Mouse (Mus musculus) lung, postnatal 0 days (tissue): Measurements from ENCODE around the gene Nptx2. TPM values are rescaled to one million over a fixed set of nuclear protein-coding genes. Genes with fewer than 3 reads are reported as not detected.

Experiments
- ATAC-seq: fragments of 200-750 bp; cut with Nextera tagmentation; 2 replicates; pipeline ENCODE4 v1.8.0; 2017; ENCODE audit warnings: moderate library complexity
- DNase-seq: peaks from one replicate; pipeline ENCODE4 v3.0.0-alpha.2; 2016; ENCODE audit warnings: low spot score
- H3K27ac ChIP-seq: fragments of 300-500 bp; sonication (generic); 2 replicates; pipeline ENCODE4 v1.5.1; 2014; ENCODE audit warnings: antibody characterized with exemption, mild to moderate bottlenecking, low read length, mixed read lengths
- H3K27me3 ChIP-seq: fragments of 300-500 bp; sonication (generic); replicated peaks from 2 replicates; pipeline ENCODE4 v1.6.1; 2014; ENCODE audit warnings: low read length, mixed read lengths; ENCODE audit not compliant: insufficient read depth
- H3K36me3 ChIP-seq: fragments of 300-500 bp; sonication (generic); 2 replicates; pipeline ENCODE4 v1.6.1; 2014; ENCODE audit warnings: low read length, mixed read lengths; ENCODE audit not compliant: insufficient read depth
- H3K4me1 ChIP-seq: fragments of 300-500 bp; sonication (generic); 2 replicates; pipeline ENCODE4 v1.6.1; 2014; ENCODE audit warnings: antibody characterized with exemption, low read depth, low read length, mixed read lengths; ENCODE audit not compliant: insufficient read depth
- H3K4me2 ChIP-seq: fragments of 300-500 bp; sonication (generic); replicated peaks from 2 replicates; pipeline ENCODE4 v1.6.1; 2014; ENCODE audit warnings: low read depth, mild to moderate bottlenecking, low read length, moderate library complexity, mixed read lengths
- H3K4me3 ChIP-seq: fragments of 300-500 bp; sonication (generic); 2 replicates; pipeline ENCODE4 v1.5.1; 2014; ENCODE audit warnings: low read depth, low read length
- H3K9ac ChIP-seq: fragments of 300-500 bp; sonication (generic); replicated peaks from 2 replicates; pipeline ENCODE4 v1.6.1; 2014; ENCODE audit warnings: low read depth, mild to moderate bottlenecking
- H3K9me3 ChIP-seq: fragments of 300-500 bp; sonication (generic); 2 replicates; pipeline ENCODE4 v1.6.1; 2016; ENCODE audit warnings: low read length, mixed read lengths
- CTCF ChIP-seq: IDR thresholded peaks from 2 replicates; pipeline ENCODE4 v1.5.1; 2016; ENCODE audit warnings: antibody characterized with exemption, mild to moderate bottlenecking
- EP300 ChIP-seq: IDR thresholded peaks from 2 replicates; pipeline ENCODE4 v1.6.1; 2016; ENCODE audit warnings: antibody characterized with exemption, mild to moderate bottlenecking, control low read depth
- WGBS: fragments of 180-500 bp; shearing (Covaris S2); extraction: QIAGEN DNeasy Blood & Tissue Kit; methylation state at CpG from one replicate; pipeline ENCODE4 v1.1.7; 2014; 5-methylcytosine and 5-hydroxymethylcytosine counted together
- polyA plus RNA-seq: library from polyadenylated mRNA; unstranded; fragments of >200 nt; fragmentation: Nextera tagmentation; extraction: Ambion mirVana; gene quantifications from 2 replicates; pipeline ENCODE4 v1.2.1, GENCODE M21; 2015

Nptx2 gene
- polyA plus RNA-seq, 1 experiment from 2014 or later, result 0.10 TPM

DNA sequence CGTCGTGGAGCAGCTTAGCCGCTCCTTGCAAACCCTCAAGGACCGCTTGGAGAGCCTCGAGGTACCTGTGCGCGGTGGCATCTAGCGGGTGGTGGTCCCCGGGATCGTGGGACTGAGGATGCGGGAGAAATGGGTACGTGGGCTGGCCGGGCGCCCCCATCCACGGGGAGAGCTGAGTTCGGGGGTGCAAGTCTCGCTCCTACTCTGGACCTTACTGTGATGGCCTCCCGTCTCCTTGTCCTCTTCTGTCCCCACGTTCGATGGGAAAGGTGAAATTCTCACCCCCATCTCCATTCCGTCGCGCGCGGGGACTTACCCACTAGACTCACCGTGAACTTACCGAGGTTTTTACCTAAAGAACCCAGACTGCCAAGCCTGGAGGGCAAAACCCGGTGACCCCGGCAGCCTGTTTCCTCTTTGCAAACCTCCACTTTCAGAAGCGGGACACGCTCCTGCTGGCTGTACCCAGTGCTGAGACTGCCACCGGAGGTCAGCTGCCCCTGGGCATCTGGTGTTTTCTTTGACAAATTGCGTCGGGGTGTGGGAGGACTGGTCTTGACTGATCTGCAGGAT lies 807 bp downstream of the Nptx2 start:
- TF ChIP-seq CTCF (no peak), EP300 (no peak)

GRCm38 (mm10) chr5:144547333-144547878 lies 1.7 kb downstream of the Nptx2 start:
- no peak overlapping the region for H3K4me3 ChIP-seq
- peaks cover 29% of the 10 kb centered on the region for H3K27me3 ChIP-seq

More for the DNA sequence above, 807 bp downstream of the Nptx2 start:
- Histone ChIP-seq H3K27ac (no peak overlapping the region), H3K9ac (no peak overlapping the region), H3K27me3 (peaks cover 29% of the 10 kb centered on the region), H3K4me1 (no peaks in the 10 kb centered on the region), H3K36me3 (no peaks in the 10 kb centered on the region), H3K4me3 (no peak overlapping the region), H3K9me3 (no peaks in the 10 kb centered on the region), H3K4me2 (no peak overlapping the region)
- no peak for DNase-seq
- no peak for ATAC-seq
- 10% methylated on average over 33 of the region's 34 CpGs for whole genome bisulfite sequencing

GRCm38 (mm10) chr5:144548079-144548631 lies 2.5 kb downstream of the Nptx2 start:
- Histone ChIP-seq H3K36me3 (no peaks in the 10 kb centered on the region), H3K4me1 (no peaks in the 10 kb centered on the region), H3K4me2 (no peak overlapping the region), H3K9me3 (no peaks in the 10 kb centered on the region), H3K27ac (no peak overlapping the region), H3K9ac (no peak overlapping the region), H3K27me3 (peaks cover 29% of the 10 kb centered on the region), H3K4me3 (no peak overlapping the region)
- TF ChIP-seq EP300 (no peak), CTCF (no peak)
- peak; percentile 16 for DNase-seq
- WGBS, result 5% methylated on average over 21 of the region's 21 CpGs
- no peak for ATAC-seq

More at GRCm38 (mm10) chr5:144547333-144547878, 1.7 kb downstream of the Nptx2 start:
- ATAC-seq (no peak), DNase-seq (no peak)
- Histone ChIP-seq H3K4me2 (no peak overlapping the region), H3K36me3 (no peaks in the 10 kb centered on the region), H3K9me3 (no peaks in the 10 kb centered on the region), H3K27ac (no peak overlapping the region), H3K4me1 (no peaks in the 10 kb centered on the region), H3K9ac (no peak overlapping the region)
- no peak for TF ChIP-seq CTCF
- TF ChIP-seq EP300, result no peak
- 20% methylated on average over 9 of the region's 9 CpGs for WGBS

DNA sequence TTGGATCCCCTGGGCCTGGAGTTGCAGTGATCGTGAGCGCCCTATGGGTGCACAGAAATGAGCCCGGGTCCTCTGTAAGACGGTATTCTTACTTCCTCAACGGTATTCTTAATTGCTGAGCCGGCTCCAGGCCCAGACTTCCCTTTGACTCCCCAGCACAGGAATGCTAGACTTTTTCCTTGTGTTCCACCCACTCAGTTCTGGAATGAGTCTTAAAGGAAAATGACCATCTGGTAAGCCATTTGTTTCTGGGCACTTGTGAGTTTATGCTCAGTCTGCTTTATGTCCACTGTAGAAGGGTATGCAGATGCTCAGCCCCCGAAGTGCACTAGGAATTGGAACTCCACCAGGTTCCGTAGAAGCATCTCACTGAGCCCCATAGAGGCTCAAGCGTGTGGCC lies 4.3 kb downstream of the Nptx2 start:
- no peak for DNase-seq

DNA sequence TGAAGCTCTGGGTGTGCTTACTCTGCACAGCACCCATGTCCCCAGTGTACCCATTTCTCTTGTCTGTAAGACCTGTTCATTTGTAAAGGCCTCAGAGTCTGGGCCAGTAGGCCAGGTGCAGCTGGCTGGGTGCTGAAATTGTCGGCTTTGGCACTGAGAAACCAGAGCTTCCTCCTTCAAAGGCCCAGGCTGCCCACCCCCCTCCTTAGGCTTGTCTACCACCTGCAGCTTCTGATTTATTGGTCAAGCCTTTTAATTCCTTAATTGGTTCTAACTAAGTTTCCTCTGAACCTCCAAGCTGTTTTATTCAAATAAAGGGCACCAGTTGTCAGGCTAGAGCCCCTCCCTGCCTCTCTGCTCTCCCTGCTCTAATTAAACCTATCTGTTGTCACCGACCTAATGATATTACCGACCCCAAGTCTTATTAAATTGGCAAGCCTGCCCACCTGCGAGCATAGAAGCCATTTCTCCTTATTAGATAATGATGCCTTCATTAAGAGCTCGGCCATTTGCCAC lies 5.0 kb downstream of the Nptx2 start:
- no peak overlapping the region for H3K4me3 ChIP-seq
- no peak overlapping the region for H3K9ac ChIP-seq
- TF ChIP-seq CTCF (no peak), EP300 (no peak)
- no peak overlapping the region for H3K27ac ChIP-seq
- H3K4me1 ChIP-seq, result no peaks in the 10 kb centered on the region
- H3K36me3 ChIP-seq, result no peaks in the 10 kb centered on the region
- no peak for ATAC-seq
- peaks cover 22% of the 10 kb centered on the region for H3K27me3 ChIP-seq
- DNase-seq, result no peak
- 58% methylated on average over 5 of the region's 5 CpGs for WGBS
- H3K4me2 ChIP-seq, result no peak overlapping the region
- H3K9me3 ChIP-seq, result no peaks in the 10 kb centered on the region

More for the DNA sequence above, 4.3 kb downstream of the Nptx2 start:
- Histone ChIP-seq H3K4me2 (no peak overlapping the region), H3K27ac (no peak overlapping the region), H3K4me1 (no peaks in the 10 kb centered on the region), H3K4me3 (no peak overlapping the region), H3K9ac (no peak overlapping the region), H3K36me3 (no peaks in the 10 kb centered on the region), H3K27me3 (peaks cover 29% of the 10 kb centered on the region), H3K9me3 (no peaks in the 10 kb centered on the region)
- 86% methylated on average over 9 of the region's 9 CpGs for WGBS
- TF ChIP-seq CTCF, result no peak
- TF ChIP-seq EP300, result no peak
- no peak for ATAC-seq

DNA sequence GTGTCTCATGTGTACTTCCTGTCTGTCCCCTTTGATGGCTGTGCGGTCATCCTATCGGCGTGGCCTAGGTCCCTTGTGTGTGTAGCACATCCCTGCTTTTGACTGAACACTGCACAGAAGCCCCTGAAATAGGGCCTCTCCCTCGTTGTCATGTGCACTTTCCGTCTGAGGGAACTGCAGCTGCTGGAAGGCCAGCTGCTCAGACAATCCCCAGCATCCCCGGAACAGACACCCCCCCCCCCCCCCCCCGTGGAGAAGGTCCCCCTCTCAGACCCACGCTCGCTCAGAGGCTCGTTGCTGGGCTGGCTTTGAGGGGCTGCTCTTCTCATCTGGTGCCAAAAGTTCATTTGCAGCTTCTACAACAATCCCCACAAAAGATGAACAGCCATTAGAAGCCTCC lies 11.0 kb downstream of the Nptx2 start:
- TF ChIP-seq EP300 (no peak), CTCF (no peak)

More for the DNA sequence above, 11.0 kb downstream of the Nptx2 start:
- no peaks in the 10 kb centered on the region for H3K36me3 ChIP-seq
- H3K9ac ChIP-seq, result no peak overlapping the region
- H3K27ac ChIP-seq, result no peak overlapping the region
- no peak overlapping the region for H3K4me2 ChIP-seq
- no peak overlapping the region for H3K4me3 ChIP-seq
- ATAC-seq (no peak), DNase-seq (no peak)
- no peaks in the 10 kb centered on the region for H3K9me3 ChIP-seq
- 48% methylated on average over 8 of the region's 10 CpGs for WGBS
- H3K27me3 ChIP-seq, result no peaks in the 10 kb centered on the region
- H3K4me1 ChIP-seq, result no peaks in the 10 kb centered on the region
